10 mouse cellular contexts compared by ENCODE assay signal in genomic region chr14:76489128-76489527, GRCm38 (mm10).
A peak's percentile ranks its signal among the peaks of the same experiment; 100 is the strongest.
DNase-seq lines count a peak whose midpoint lies in the region; ATAC-seq and TF ChIP-seq lines count a peak whose summit lies in the region.
"Had no signal": no experiment of that assay in that cellular context is flagged by ENCODE, and none has a peak within 500 bp of the region (broad histone marks: within the 10 kb centered on the region; RNA-seq: fewer than 3 reads in every experiment).

No protein-coding gene starts in this region.

- TF ChIP-seq EP300 in ES-Bruce4 (IDR thresholded peaks at IDR 0.05; ENCODE audit: insufficient read depth, low read depth, low read length) = no peak

- no peak for TF ChIP-seq POLR2A in ES-Bruce4 (IDR thresholded peaks at IDR 0.05; ENCODE audit: insufficient read depth, low read length)

- peaks cover 5% of the 10 kb centered on the region; the same call in 1 of the 2 replicates for H3K36me3 ChIP-seq in heart, embryonic 12.5 days
- H3K36me3 ChIP-seq in ES-Bruce4 (ENCODE audit: control insufficient read depth, insufficient read depth, low read length, poor library complexity, severe bottlenecking) = no peaks in the 10 kb centered on the region
- 0 out of 2 replicates have a peak, but pooled peaks cover 6% of the 10 kb centered on the region for H3K36me3 ChIP-seq in embryonic facial prominence, embryonic 15.5 days
- peaks cover 8% of the 10 kb centered on the region; the same call in 1 of the 2 replicates for H3K36me3 ChIP-seq in limb, embryonic 13.5 days

- DNase-seq in heart, adult 9 months (ENCODE audit: low spot score in 2 of 2) = no peak
- DNase-seq in ovary, postnatal 36 days (ENCODE audit: low spot score) = no peak
- no peak for DNase-seq in heart, postnatal 36 days
- no peak for DNase-seq in embryo, embryonic 10.5 days (ENCODE audit: low spot score)
- DNase-seq: retina, postnatal 1 day had no signal

- ATAC-seq in heart, embryonic 12.5 days (ENCODE audit: insufficient number of reproducible peaks, low FRiP score) = peak; percentile 29; the same call in 1 of the 2 replicates
- peak; percentile 72; the same call in 1 of the 2 replicates for ATAC-seq in embryonic facial prominence, embryonic 15.5 days (ENCODE audit: insufficient number of reproducible peaks, low FRiP score, low TSS enrichment, low read depth)
- peak; percentile 86 for ATAC-seq in limb, embryonic 13.5 days (ENCODE audit: low FRiP score, low read depth)

- intact Hi-C loops in heart, postnatal 36 days (cut with DNase I) = no loop called here

- H3K27ac ChIP-seq in heart, embryonic 12.5 days (ENCODE audit: poor library complexity, severe bottlenecking) = no peak overlapping the region
- 0 out of 2 replicates have a peak overlapping the region, but pooled peaks have one; percentile 13 for H3K27ac ChIP-seq in ES-Bruce4 (ENCODE audit: insufficient read depth, low read length)
- no peak overlapping the region for H3K27ac ChIP-seq in embryonic facial prominence, embryonic 15.5 days (replicated peaks)
- H3K27ac ChIP-seq in limb, embryonic 13.5 days = peak overlapping the region; percentile 90

- H3K4me2 ChIP-seq in heart, embryonic 12.5 days = no peak overlapping the region
- no peak overlapping the region for H3K4me2 ChIP-seq in embryonic facial prominence, embryonic 15.5 days (replicated peaks)
- no peak overlapping the region for H3K4me2 ChIP-seq in limb, embryonic 13.5 days (replicated peaks)
- H3K4me2 ChIP-seq: liver, embryonic 11.5 days had no signal

- no peak overlapping the region for H3K4me3 ChIP-seq in heart, embryonic 12.5 days
- no peak overlapping the region for H3K4me3 ChIP-seq in ES-Bruce4 (ENCODE audit: low read depth, low read length)
- no peak overlapping the region for H3K4me3 ChIP-seq in embryonic facial prominence, embryonic 15.5 days (replicated peaks)
- no peak overlapping the region for H3K4me3 ChIP-seq in limb, embryonic 13.5 days

- no peak for TF ChIP-seq CTCF in ES-Bruce4 (IDR thresholded peaks at IDR 0.05; ENCODE audit: low read depth, low read length)

- 59% methylated on average over 2 of the region's 2 CpGs for WGBS in heart, embryonic 12.5 days
- 49% methylated on average over 2 of the region's 2 CpGs for WGBS in embryonic facial prominence, embryonic 15.5 days
- 50% methylated on average over 2 of the region's 2 CpGs for WGBS in limb, embryonic 13.5 days

- H3K9ac ChIP-seq in heart, embryonic 12.5 days = no peak overlapping the region
- no peak overlapping the region for H3K9ac ChIP-seq in ES-Bruce4 (ENCODE audit: low read depth, poor library complexity, severe bottlenecking)
- H3K9ac ChIP-seq in embryonic facial prominence, embryonic 15.5 days = no peak overlapping the region
- H3K9ac ChIP-seq in limb, embryonic 13.5 days = no peak overlapping the region

- peaks cover 10% of the 10 kb centered on the region for H3K4me1 ChIP-seq in heart, embryonic 12.5 days (replicated peaks)
- H3K4me1 ChIP-seq in ES-Bruce4 (ENCODE audit: control insufficient read depth, insufficient read depth, low read length) = peaks cover 3% of the 10 kb centered on the region
- H3K4me1 ChIP-seq in embryonic facial prominence, embryonic 15.5 days = peaks cover 15% of the 10 kb centered on the region
- peaks cover 31% of the 10 kb centered on the region for H3K4me1 ChIP-seq in limb, embryonic 13.5 days

- H3K9me3 ChIP-seq in heart, embryonic 12.5 days (replicated peaks) = no peaks in the 10 kb centered on the region
- no peaks in the 10 kb centered on the region for H3K9me3 ChIP-seq in ES-Bruce4 (replicated peaks; ENCODE audit: control insufficient read depth, insufficient read depth, low read length, poor library complexity, severe bottlenecking)
- H3K9me3 ChIP-seq in embryonic facial prominence, embryonic 15.5 days (replicated peaks) = no peaks in the 10 kb centered on the region
- no peaks in the 10 kb centered on the region for H3K9me3 ChIP-seq in limb, embryonic 13.5 days

- no peaks in the 10 kb centered on the region for H3K27me3 ChIP-seq in heart, embryonic 12.5 days (replicated peaks)
- H3K27me3 ChIP-seq in ES-Bruce4 (ENCODE audit: control insufficient read depth, insufficient read depth, low read length, poor library complexity, severe bottlenecking) = no peaks in the 10 kb centered on the region
- no peaks in the 10 kb centered on the region for H3K27me3 ChIP-seq in embryonic facial prominence, embryonic 15.5 days
- H3K27me3 ChIP-seq in limb, embryonic 13.5 days = no peaks in the 10 kb centered on the region

Comparison
In these comparisons a context has a peak if more than half of its experiments do, and no peak if none do; other contexts are left out.
1. ATAC-seq: peak in every context shown above with its lines; median percentile 86 in limb, embryonic 13.5 days; 72 in embryonic facial prominence, embryonic 15.5 days; 29 in heart, embryonic 12.5 days.
2. H3K27ac ChIP-seq: peak in ES-Bruce4 (single experiment) and limb, embryonic 13.5 days (single experiment); none in heart, embryonic 12.5 days (single experiment) and embryonic facial prominence, embryonic 15.5 days (single experiment).